Mouse (Mus musculus): ENCODE results near the gene Cacnb4.
A peak's percentile ranks its signal among the peaks of the same experiment; 100 is the strongest.

Gene Cacnb4

GRCm38 (mm10) chr2:52568131-52568530 is 108.5 kb downstream of the Cacnb4 start:
- no peak for DNase-seq (ENCODE audit: low spot score)

DNA sequence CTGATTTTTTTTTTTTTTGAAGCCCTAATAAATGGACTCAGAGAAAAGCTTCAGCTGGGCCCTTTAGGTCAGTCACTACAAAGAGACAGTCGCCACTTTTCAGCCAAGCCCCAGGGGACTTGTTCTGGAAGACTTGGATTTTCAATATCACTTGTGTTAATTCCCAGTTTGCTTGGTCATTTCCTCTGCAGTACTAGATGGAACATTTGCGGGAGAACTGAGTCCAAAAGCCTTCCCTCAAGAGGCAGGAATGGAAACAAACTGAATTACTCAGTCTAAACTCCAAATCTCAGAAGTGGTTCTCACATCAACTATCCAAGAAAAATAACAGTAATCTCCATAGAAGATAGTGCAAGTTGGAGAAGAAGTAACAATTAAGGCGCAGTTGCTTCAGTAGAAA is 109.2 kb downstream of the Cacnb4 start:
- no peak for DNase-seq (ENCODE audit: low spot score)

- no peak for DNase-seq (ENCODE audit: low spot score)
Observed at GRCm38 (mm10) chr2:52563277-52563676, 113.4 kb downstream of the Cacnb4 start.

DNA sequence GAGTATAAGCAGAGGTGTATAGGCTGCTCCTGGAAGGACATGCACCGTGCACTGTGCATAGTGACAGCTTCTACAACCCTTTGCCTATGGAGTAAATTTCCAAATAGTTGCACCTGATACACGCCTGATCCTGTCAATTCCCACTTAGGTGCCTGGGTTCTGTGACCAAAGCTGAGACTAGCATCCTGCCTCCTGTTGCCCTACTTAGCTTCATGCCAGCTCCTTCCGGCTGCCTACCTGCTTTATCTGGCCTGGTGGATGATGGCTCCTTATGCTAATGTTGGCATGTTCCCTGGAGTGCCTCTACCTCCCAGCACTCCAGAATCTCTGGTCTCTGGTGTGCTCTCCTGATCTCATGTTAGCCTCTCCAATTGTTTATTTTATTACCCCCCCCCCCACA is 114.3 kb downstream of the Cacnb4 start:
- DNase-seq (ENCODE audit: low spot score) = no peak

DNA sequence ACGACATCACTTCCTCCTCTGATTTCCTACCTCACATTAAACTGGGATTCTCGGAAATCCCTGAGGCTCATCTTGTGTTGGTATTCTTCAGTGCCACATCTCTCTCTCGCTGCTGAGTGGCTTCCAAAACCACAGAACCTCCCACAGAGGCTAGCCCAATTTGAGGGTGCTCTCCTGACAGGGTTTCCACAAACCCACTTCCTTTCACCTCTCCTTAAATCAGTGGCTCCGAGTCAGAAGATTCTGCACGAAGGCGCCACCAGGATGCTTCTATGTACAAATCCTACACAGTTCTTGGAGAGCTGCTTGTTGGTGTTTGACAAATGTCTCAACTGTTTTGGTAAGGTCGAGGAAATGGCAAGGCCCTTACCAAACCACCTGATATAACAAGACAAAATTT is 115.5 kb downstream of the Cacnb4 start:
- DNase-seq (ENCODE audit: low spot score) = no peak

DNA sequence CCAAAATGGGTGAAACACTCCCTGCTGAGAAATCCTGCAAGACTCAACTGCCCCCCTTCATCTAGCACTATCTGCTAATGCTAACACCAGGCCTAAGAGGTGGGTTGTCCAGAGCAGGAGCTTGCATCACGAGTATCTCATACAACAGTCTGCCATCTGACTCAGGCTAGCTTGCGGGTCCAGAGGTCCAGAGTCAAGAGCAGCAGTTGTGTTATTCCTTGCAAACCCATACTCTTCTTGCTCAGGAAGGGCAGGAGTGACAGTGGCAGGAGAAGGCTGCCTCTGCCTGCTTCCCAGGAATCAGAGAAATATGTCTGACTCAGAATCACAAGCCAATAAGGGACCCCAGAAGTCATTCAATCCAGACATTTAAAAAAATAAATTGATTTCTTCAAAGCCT is 116.4 kb downstream of the Cacnb4 start:
- no peak for DNase-seq (ENCODE audit: low spot score)

DNA sequence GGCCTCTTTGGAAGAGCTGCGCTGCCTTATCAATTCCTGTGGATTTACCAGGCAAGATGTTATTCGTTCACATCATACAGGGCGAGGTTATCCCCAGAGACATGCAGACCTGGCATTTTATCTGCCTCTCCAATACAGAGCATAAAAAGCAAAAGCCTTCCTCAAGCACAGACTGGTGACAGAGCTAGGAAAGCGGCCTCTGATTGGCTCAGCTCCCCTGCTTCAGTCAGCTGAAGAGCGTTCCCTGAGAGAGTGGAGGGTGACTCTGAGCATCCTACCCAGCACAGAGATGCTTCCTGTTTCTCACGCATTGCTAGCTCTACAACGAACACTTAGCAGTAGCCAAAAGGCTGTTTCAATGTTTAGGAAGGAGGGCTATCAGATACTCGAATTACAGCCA is 118.2 kb downstream of the Cacnb4 start:
- peak; percentile 35 for DNase-seq (ENCODE audit: low spot score)

- no peak for DNase-seq (ENCODE audit: low spot score)
Observed at GRCm38 (mm10) chr2:52557503-52558275, 118.9 kb downstream of the Cacnb4 start.

- no peak for DNase-seq (ENCODE audit: low spot score)
Observed at GRCm38 (mm10) chr2:52556961-52557326, 119.7 kb downstream of the Cacnb4 start.

DNA sequence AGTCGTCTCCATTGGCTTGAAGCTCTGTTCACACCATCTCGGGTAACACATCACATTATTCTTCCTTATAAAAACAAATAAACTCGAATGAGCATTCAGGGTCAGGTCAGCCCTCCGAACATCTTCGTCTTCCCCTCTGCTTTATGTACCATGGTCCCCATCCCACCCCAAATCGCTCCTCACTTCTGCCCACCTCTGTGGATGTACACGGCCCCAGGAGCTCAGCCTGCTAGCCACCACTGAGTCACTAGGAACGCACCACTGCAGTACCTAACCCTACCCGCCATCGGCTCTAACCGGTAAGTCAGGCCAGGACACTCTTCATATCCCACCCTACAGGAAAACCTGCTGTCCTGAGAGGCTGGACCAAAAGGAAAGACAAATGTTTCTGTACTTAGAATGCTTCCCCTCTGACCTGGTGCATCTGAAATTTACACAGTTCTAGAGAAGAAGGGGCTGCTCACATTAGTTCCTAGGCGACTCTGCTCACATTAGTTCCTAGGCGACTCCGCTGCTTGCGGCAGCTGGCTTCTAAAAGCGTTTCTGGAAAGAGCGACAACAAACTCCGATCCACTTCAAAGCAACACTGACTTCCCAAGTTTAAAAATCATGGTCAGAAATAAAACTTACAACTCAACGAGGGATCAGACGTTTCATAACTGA is 120.2 kb downstream of the Cacnb4 start:
- DNase-seq (ENCODE audit: low spot score) = no peak

DNA sequence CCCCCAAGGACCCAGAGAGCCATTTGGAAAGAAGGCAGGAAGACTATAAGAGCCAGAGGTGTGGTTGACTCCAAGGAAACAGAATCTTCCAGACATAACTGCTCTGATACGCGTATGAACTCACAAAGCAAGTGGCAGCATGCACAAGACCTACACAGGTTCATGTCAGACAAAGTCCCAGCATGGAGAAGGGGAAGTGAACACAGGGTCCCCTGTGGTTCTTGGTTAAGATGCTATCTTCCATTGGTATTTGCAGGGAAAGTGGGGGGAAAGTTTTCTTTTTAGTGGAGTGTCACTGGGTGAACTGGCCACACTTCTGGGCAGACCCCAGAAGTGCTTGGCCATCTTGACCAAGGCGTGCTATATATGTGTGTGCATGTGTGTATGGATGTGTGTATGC is 128.2 kb downstream of the Cacnb4 start:
- DNase-seq (ENCODE audit: low spot score) = no peak

GRCm38 (mm10) chr2:52547331-52547730 is 129.3 kb downstream of the Cacnb4 start:
- DNase-seq (ENCODE audit: low spot score) = no peak

GRCm38 (mm10) chr2:52544527-52544926 is 132.1 kb downstream of the Cacnb4 start:
- no peak for DNase-seq (ENCODE audit: low spot score)

- no peak for DNase-seq (ENCODE audit: low spot score)
Observed at GRCm38 (mm10) chr2:52541068-52541467, 135.6 kb downstream of the Cacnb4 start.

GRCm38 (mm10) chr2:52539318-52539717 is 137.3 kb downstream of the Cacnb4 start:
- no peak for DNase-seq (ENCODE audit: low spot score)

DNA sequence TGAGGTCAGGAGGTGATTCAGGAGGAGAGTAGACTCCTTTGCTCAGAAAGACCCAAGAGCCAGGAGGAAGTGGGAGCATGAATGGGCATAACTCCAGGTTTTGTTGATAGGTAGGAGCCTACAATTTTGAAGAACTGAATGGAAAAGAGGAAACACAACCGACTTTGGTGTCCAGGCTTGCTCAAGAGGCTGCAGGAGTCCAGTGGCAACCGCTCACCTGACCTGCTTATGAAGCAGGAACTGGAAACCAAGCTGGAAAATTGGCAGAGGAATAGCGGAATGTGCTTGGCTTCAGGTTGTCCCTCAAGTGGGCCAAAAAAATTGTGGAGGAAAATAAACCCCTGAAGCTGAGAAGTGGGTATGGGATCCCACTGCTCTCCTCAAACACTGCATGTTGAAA is 139.0 kb downstream of the Cacnb4 start:
- no peak for DNase-seq (ENCODE audit: low spot score)

- DNase-seq (ENCODE audit: low spot score) = no peak
Observed at GRCm38 (mm10) chr2:52537155-52537554, 139.5 kb downstream of the Cacnb4 start.

GRCm38 (mm10) chr2:52536511-52536910 is 140.1 kb downstream of the Cacnb4 start:
- DNase-seq (ENCODE audit: low spot score) = no peak

GRCm38 (mm10) chr2:52533696-52534095 is 142.9 kb downstream of the Cacnb4 start:
- DNase-seq (ENCODE audit: low spot score) = no peak

GRCm38 (mm10) chr2:52530521-52530920 is 146.1 kb downstream of the Cacnb4 start:
- no peak for DNase-seq (ENCODE audit: low spot score)

DNA sequence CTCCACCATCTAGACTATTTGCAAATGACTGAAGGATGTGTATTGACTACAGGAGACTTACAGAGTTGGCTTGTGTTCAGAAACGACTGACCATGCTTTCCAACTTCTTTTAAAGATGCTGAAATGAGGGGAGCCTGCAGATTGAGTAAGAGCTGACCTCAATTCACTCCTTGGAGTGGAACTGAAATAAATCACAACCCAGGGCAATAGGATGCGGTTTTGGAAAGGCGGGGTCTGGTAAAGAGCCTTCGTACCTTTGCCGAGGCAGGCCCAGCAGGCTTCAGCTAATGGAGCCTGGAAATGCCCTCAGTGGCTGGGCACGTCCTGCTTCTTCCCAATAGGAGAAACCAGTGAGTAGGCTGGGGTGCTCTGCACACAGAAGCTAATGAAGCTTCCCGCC is 147.4 kb downstream of the Cacnb4 start:
- DNase-seq (ENCODE audit: low spot score) = no peak

- DNase-seq (ENCODE audit: low spot score) = no peak
Observed at GRCm38 (mm10) chr2:52525876-52526592, 150.6 kb downstream of the Cacnb4 start.

GRCm38 (mm10) chr2:52523056-52523715 is 153.4 kb downstream of the Cacnb4 start:
- DNase-seq (ENCODE audit: low spot score) = no peak

Measured in layer of hippocampus, adult 9-10 months (tissue).